Mouse (Mus musculus) lung, postnatal 25 days (tissue): Measurements from ENCODE around the gene Pld5.

Experiments used
- DNase-seq: peaks from one replicate; pipeline ENCODE4 v3.0.0; 2022; ENCODE audit warnings: low spot score

Pld5 gene

GRCm38 (mm10) chr1:176274667-176275610, at the start of gene Pld5:
TSS of gene Pld5 (minus strand) at chr1:176275312.
- no peak for DNase-seq

GRCm38 (mm10) chr1:176315063-176315462, 40.0 kb upstream of the Pld5 start:
- no peak for DNase-seq

GRCm38 (mm10) chr1:176310174-176310573, 35.1 kb upstream of the Pld5 start:
- no peak for DNase-seq

- DNase-seq, result no peak
Observed at GRCm38 (mm10) chr1:176289396-176289795, 14.3 kb upstream of the Pld5 start.

GRCm38 (mm10) chr1:176275611-176275980, 484 bp upstream of the Pld5 start:
- DNase-seq, result no peak

GRCm38 (mm10) chr1:176248717-176249030, 26.4 kb downstream of the Pld5 start:
- DNase-seq, result no peak

- no peak for DNase-seq
Observed at GRCm38 (mm10) chr1:176247885-176248716, 27.0 kb downstream of the Pld5 start.

- no peak for DNase-seq
Observed at GRCm38 (mm10) chr1:176239199-176239598, 35.9 kb downstream of the Pld5 start.

GRCm38 (mm10) chr1:176223794-176224193, 51.3 kb downstream of the Pld5 start:
- no peak for DNase-seq

- peak; percentile 18 for DNase-seq
Observed at GRCm38 (mm10) chr1:176223196-176223595, 51.9 kb downstream of the Pld5 start.

- DNase-seq, result no peak
Observed at GRCm38 (mm10) chr1:176218217-176218616, 56.9 kb downstream of the Pld5 start.

- DNase-seq, result no peak
Observed at GRCm38 (mm10) chr1:176213645-176214221, 61.4 kb downstream of the Pld5 start.

GRCm38 (mm10) chr1:176212922-176213644, 62.0 kb downstream of the Pld5 start:
- DNase-seq, result no peak

- DNase-seq, result no peak
Observed at GRCm38 (mm10) chr1:176210803-176211202, 64.3 kb downstream of the Pld5 start.

GRCm38 (mm10) chr1:176208014-176208413, 67.1 kb downstream of the Pld5 start:
- no peak for DNase-seq

- no peak for DNase-seq
Observed at GRCm38 (mm10) chr1:176202360-176202759, 72.8 kb downstream of the Pld5 start.

GRCm38 (mm10) chr1:176197036-176197766, 77.9 kb downstream of the Pld5 start:
- no peak for DNase-seq

GRCm38 (mm10) chr1:176196341-176196740, 78.8 kb downstream of the Pld5 start:
- DNase-seq, result no peak

- no peak for DNase-seq
Observed at GRCm38 (mm10) chr1:176194727-176195126, 80.4 kb downstream of the Pld5 start.

GRCm38 (mm10) chr1:176183991-176184390, 91.1 kb downstream of the Pld5 start:
- DNase-seq, result peak; percentile 4

- DNase-seq, result no peak
Observed at GRCm38 (mm10) chr1:176174971-176175370, 100.1 kb downstream of the Pld5 start.
